Mouse (Mus musculus): Measurements from ENCODE around the gene Strn4. TPM values are rescaled to one million over a fixed set of nuclear protein-coding genes. Genes with fewer than 3 reads are reported as not detected.

Gene Strn4
- polyA plus RNA-seq, 1 experiment from 2014 or later: 87.1 TPM

DNA sequence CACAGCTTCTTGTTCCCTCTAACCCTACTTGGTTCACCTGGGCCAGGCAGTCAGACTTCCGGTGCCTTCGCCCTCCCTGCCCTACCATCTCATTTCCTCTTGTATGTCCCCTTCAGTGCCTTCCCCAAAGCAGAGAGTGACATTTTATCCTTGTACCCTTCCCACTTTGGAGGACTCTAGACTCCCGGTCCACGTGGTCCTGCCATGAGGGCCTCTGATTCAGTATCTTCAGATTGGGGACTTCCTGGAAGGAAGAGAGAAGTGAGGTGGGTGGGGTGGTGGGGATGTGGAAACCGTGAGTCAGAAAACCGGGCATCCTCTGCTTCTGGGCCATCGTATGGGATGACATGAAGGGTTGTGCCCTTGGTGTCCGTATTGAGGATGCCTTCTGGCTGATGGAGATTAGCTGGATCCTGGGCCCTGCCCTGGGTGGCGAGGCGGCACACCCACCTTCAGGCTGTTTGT lies 32.4 kb upstream of the Strn4 start:
- peak overlapping the region; percentile 66 for H3K4me3 ChIP-seq (ENCODE audit: low read length)
- H3K4me2 ChIP-seq (ENCODE audit: low read depth, low read length): peak overlapping the region; percentile 95
- no peaks in the 10 kb centered on the region for H3K27me3 ChIP-seq (ENCODE audit: control insufficient read depth, insufficient read depth, low read depth, low read length)
- peaks cover 4% of the 10 kb centered on the region; the same call in 1 of the 2 replicates for H3K36me3 ChIP-seq (ENCODE audit: control insufficient read depth, insufficient read depth, low read length)
- peak overlapping the region; percentile 53 for H3K9ac ChIP-seq (ENCODE audit: low read length)
- H3K4me1 ChIP-seq (replicated peaks; ENCODE audit: control insufficient read depth, insufficient read depth, low read length): peaks cover 27% of the 10 kb centered on the region
- H3K27ac ChIP-seq (ENCODE audit: low read length): peak overlapping the region; percentile 45
- ATAC-seq (ENCODE audit: low read depth): no peak
- WGBS: 25% methylated on average over 10 of the region's 10 CpGs
- no peaks in the 10 kb centered on the region for H3K9me3 ChIP-seq (ENCODE audit: control insufficient read depth, low read length)

DNA sequence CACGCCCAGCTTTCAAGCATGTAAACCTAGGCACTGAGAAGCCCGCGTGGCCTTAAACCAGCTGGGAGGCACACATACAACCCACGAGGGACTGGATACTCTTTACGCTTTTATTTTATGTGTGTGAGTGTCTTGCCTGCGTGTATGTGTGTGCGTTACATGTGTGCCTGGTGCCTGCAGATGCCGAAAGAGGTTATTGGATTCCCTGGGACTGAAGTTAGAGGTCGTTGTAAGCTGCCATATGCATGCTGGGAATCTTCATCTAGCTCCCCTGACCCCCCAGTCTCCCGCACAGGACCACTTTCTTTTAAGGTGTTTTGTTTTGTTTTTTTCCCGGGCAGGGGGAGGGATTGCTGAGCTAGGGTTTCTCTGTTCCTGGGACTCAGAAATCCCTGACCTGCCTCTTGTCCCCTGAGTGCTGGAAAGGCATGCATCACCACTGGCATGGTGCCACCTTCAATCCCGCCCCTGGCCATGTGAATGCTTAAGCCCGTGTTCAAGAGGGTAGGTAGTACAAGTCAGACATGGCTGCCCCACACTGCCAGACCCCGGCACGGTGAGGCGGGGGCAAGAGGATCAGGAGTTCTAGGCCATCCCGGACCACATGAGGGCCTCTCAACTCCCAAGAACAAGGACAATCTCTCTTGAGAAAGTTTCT lies 31.8 kb upstream of the Strn4 start:
- 33% methylated on average over 17 of the region's 17 CpGs for WGBS
- peak overlapping the region; percentile 66 for H3K4me3 ChIP-seq (ENCODE audit: low read length)
- peak; percentile 45 for ATAC-seq (ENCODE audit: low read depth)
- H3K4me2 ChIP-seq (ENCODE audit: low read depth, low read length): peak overlapping the region; percentile 95
- H3K27ac ChIP-seq (ENCODE audit: low read length): peak overlapping the region; percentile 77
- no peaks in the 10 kb centered on the region for H3K9me3 ChIP-seq (ENCODE audit: control insufficient read depth, low read length)
- H3K9ac ChIP-seq (ENCODE audit: low read length): peak overlapping the region; percentile 53
- peaks cover 27% of the 10 kb centered on the region for H3K4me1 ChIP-seq (replicated peaks; ENCODE audit: control insufficient read depth, insufficient read depth, low read length)
- H3K36me3 ChIP-seq (ENCODE audit: control insufficient read depth, insufficient read depth, low read length): peaks cover 4% of the 10 kb centered on the region; the same call in 1 of the 2 replicates
- H3K27me3 ChIP-seq (ENCODE audit: control insufficient read depth, insufficient read depth, low read depth, low read length): no peaks in the 10 kb centered on the region

- peaks cover 4% of the 10 kb centered on the region; the same call in 1 of the 2 replicates for H3K36me3 ChIP-seq (ENCODE audit: control insufficient read depth, insufficient read depth, low read length)
- H3K4me3 ChIP-seq (ENCODE audit: low read length): peak overlapping the region; percentile 66
- peaks cover 27% of the 10 kb centered on the region for H3K4me1 ChIP-seq (replicated peaks; ENCODE audit: control insufficient read depth, insufficient read depth, low read length)
- ATAC-seq (ENCODE audit: low read depth): peak; percentile 14; the same call in 1 of the 2 replicates
- no peaks in the 10 kb centered on the region for H3K27me3 ChIP-seq (ENCODE audit: control insufficient read depth, insufficient read depth, low read depth, low read length)
- H3K4me2 ChIP-seq (ENCODE audit: low read depth, low read length): peak overlapping the region; percentile 95
- 72% methylated on average over 10 of the region's 10 CpGs for WGBS
- peak overlapping the region; percentile 77 for H3K27ac ChIP-seq (ENCODE audit: low read length)
- peak overlapping the region; percentile 47 for H3K9ac ChIP-seq (ENCODE audit: low read length)
- no peaks in the 10 kb centered on the region for H3K9me3 ChIP-seq (ENCODE audit: control insufficient read depth, low read length)
Measured at GRCm38 (mm10) chr7:16784498-16784976, 31.2 kb upstream of the Strn4 start.

GRCm38 (mm10) chr7:16785541-16786083 lies 30.1 kb upstream of the Strn4 start:
- Histone ChIP-seq H3K4me1 (replicated peaks; ENCODE audit: control insufficient read depth, insufficient read depth, low read length) (peaks cover 23% of the 10 kb centered on the region), H3K9me3 (ENCODE audit: control insufficient read depth, low read length) (no peaks in the 10 kb centered on the region), H3K4me2 (ENCODE audit: low read depth, low read length) (no peak overlapping the region), H3K36me3 (ENCODE audit: control insufficient read depth, insufficient read depth, low read length) (peaks cover 4% of the 10 kb centered on the region; the same call in 1 of the 2 replicates), H3K4me3 (ENCODE audit: low read length) (no peak overlapping the region), H3K27me3 (ENCODE audit: control insufficient read depth, insufficient read depth, low read depth, low read length) (no peaks in the 10 kb centered on the region), H3K9ac (ENCODE audit: low read length) (no peak overlapping the region), H3K27ac (ENCODE audit: low read length) (no peak overlapping the region)
- ATAC-seq (ENCODE audit: low read depth): no peak
- 85% methylated on average over 8 of the region's 8 CpGs for whole genome bisulfite sequencing

DNA sequence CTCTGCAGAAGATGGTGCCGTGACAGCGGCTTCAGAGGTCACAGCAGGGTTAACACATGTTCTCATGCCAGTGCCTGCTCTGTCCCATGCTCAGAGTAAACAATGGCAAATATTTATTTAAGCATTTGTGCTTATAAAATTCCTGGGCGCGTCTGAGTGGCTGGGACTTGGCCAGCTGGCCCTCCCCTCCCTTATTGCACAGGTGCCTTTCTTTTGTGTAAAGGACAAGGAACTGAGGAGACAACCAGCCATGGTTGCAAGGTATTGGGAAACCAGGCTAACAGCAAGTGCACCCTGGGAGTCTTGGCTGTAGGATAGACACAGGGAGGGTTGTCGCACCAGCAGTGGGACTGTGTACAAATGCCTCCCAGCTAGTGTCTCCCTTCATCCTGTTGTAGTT lies 23.4 kb upstream of the Strn4 start:
- Histone ChIP-seq H3K9ac (ENCODE audit: low read length) (no peak overlapping the region), H3K9me3 (ENCODE audit: control insufficient read depth, low read length) (no peaks in the 10 kb centered on the region), H3K4me3 (ENCODE audit: low read length) (no peak overlapping the region), H3K4me1 (replicated peaks; ENCODE audit: control insufficient read depth, insufficient read depth, low read length) (peaks cover 10% of the 10 kb centered on the region), H3K4me2 (ENCODE audit: low read depth, low read length) (no peak overlapping the region; the same call in 1 of the 2 replicates), H3K36me3 (ENCODE audit: control insufficient read depth, insufficient read depth, low read length) (peaks cover 4% of the 10 kb centered on the region), H3K27me3 (ENCODE audit: control insufficient read depth, insufficient read depth, low read depth, low read length) (no peaks in the 10 kb centered on the region), H3K27ac (ENCODE audit: low read length) (peak overlapping the region; percentile 83)
- peak; percentile 85 for ATAC-seq (ENCODE audit: low read depth)
- WGBS: 16% methylated on average over 5 of the region's 5 CpGs

GRCm38 (mm10) chr7:16793010-16793725 lies 22.5 kb upstream of the Strn4 start:
- Histone ChIP-seq H3K4me3 (ENCODE audit: low read length) (peak overlapping the region; percentile 20; the same call in 1 of the 2 replicates), H3K9ac (ENCODE audit: low read length) (no peak overlapping the region), H3K9me3 (ENCODE audit: control insufficient read depth, low read length) (no peaks in the 10 kb centered on the region), H3K4me1 (replicated peaks; ENCODE audit: control insufficient read depth, insufficient read depth, low read length) (peaks cover 10% of the 10 kb centered on the region), H3K4me2 (ENCODE audit: low read depth, low read length) (peak overlapping the region; percentile 36), H3K36me3 (ENCODE audit: control insufficient read depth, insufficient read depth, low read length) (no peaks in the 10 kb centered on the region; the same call in none of the 2 replicates), H3K27ac (ENCODE audit: low read length) (peak overlapping the region; percentile 83), H3K27me3 (ENCODE audit: control insufficient read depth, insufficient read depth, low read depth, low read length) (no peaks in the 10 kb centered on the region)
- peak; percentile 59 for ATAC-seq (ENCODE audit: low read depth)
- WGBS: 56% methylated on average over 19 of the region's 19 CpGs

DNA sequence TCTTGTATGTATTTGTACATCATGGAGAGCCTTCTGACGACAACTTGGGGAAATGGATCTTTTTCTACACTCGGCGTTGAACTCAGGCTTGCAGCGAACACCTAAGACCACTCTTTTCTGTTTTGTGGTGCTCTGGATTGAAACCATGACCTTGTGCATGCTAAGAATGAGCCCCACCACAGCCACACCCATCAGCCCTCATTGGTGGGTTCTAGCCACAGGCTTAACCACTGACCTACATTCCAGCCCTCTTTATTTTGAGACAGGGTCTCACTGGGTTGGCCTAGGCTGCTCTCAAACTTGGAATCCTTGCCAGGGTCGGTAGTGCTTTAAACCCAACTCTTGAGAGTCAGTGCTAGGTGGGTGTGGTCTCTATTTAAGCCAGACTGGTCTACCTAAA lies 20.8 kb upstream of the Strn4 start:
- Histone ChIP-seq H3K9ac (ENCODE audit: low read length) (no peak overlapping the region), H3K36me3 (ENCODE audit: control insufficient read depth, insufficient read depth, low read length) (no peaks in the 10 kb centered on the region; the same call in 1 of the 2 replicates), H3K4me1 (replicated peaks; ENCODE audit: control insufficient read depth, insufficient read depth, low read length) (peaks cover 10% of the 10 kb centered on the region), H3K27ac (ENCODE audit: low read length) (no peak overlapping the region), H3K4me2 (ENCODE audit: low read depth, low read length) (no peak overlapping the region), H3K27me3 (ENCODE audit: control insufficient read depth, insufficient read depth, low read depth, low read length) (no peaks in the 10 kb centered on the region), H3K4me3 (ENCODE audit: low read length) (no peak overlapping the region), H3K9me3 (ENCODE audit: control insufficient read depth, low read length) (no peaks in the 10 kb centered on the region)
- no peak for ATAC-seq (ENCODE audit: low read depth)
- WGBS: 87% methylated on average over 5 of the region's 5 CpGs

GRCm38 (mm10) chr7:16804409-16805028 lies 11.2 kb upstream of the Strn4 start:
- ATAC-seq (ENCODE audit: low read depth): peak; percentile 27; the same call in 1 of the 2 replicates
- Histone ChIP-seq H3K9ac (ENCODE audit: low read length) (no peak overlapping the region), H3K4me1 (replicated peaks; ENCODE audit: control insufficient read depth, insufficient read depth, low read length) (0 out of 2 replicates have a peak, but pooled peaks cover 2% of the 10 kb centered on the region), H3K4me2 (ENCODE audit: low read depth, low read length) (no peak overlapping the region), H3K27me3 (ENCODE audit: control insufficient read depth, insufficient read depth, low read depth, low read length) (no peaks in the 10 kb centered on the region), H3K27ac (ENCODE audit: low read length) (no peak overlapping the region), H3K36me3 (ENCODE audit: control insufficient read depth, insufficient read depth, low read length) (peaks cover 10% of the 10 kb centered on the region), H3K4me3 (ENCODE audit: low read length) (no peak overlapping the region), H3K9me3 (ENCODE audit: control insufficient read depth, low read length) (no peaks in the 10 kb centered on the region)
- 32% methylated on average over 8 of the region's 8 CpGs for WGBS
